Comparison of ENCODE assay signal across 13 mouse cellular contexts in genomic region chr12:80319062-80319461, GRCm38 (mm10). TPM values are rescaled to one million over a fixed set of nuclear protein-coding genes. Genes with fewer than 3 reads are reported as not detected.
A peak's percentile ranks its signal among the peaks of the same experiment; 100 is the strongest.
DNase-seq lines count a peak whose midpoint lies in the region; ATAC-seq and TF ChIP-seq lines count a peak whose summit lies in the region.
"Had no signal": no experiment of that assay in that cellular context is flagged by ENCODE, and none has a peak within 500 bp of the region (broad histone marks: within the 10 kb centered on the region; RNA-seq: fewer than 3 reads in every experiment).

No protein-coding gene starts in this region.

- H3K9me3 ChIP-seq in kidney, embryonic 14.5 days (ENCODE audit: control insufficient read depth, low read length) = no peaks in the 10 kb centered on the region
- H3K9me3 ChIP-seq in kidney, postnatal 0 days (replicated peaks; ENCODE audit: low read length) = no peaks in the 10 kb centered on the region
- H3K9me3 ChIP-seq: forebrain, embryonic 15.5 days; hindbrain, embryonic 12.5 days; midbrain, embryonic 15.5 days had no signal

- no peak overlapping the region for H3K4me3 ChIP-seq in kidney, adult 2 months (ENCODE audit: insufficient read depth, low read depth, low read length)
- no peak overlapping the region for H3K4me3 ChIP-seq in kidney, embryonic 14.5 days (ENCODE audit: low read length)
- no peak overlapping the region for H3K4me3 ChIP-seq in kidney, postnatal 0 days (replicated peaks; ENCODE audit: low read depth, low read length)
- H3K4me3 ChIP-seq: forebrain, embryonic 15.5 days; hindbrain, embryonic 12.5 days; midbrain, embryonic 15.5 days had no signal

- no peaks in the 10 kb centered on the region for H3K36me3 ChIP-seq in kidney, adult 2 months (ENCODE audit: control insufficient read depth, insufficient read depth, low read length)
- H3K36me3 ChIP-seq in kidney, embryonic 14.5 days (ENCODE audit: control insufficient read depth, insufficient read depth, low read length) = no peaks in the 10 kb centered on the region
- no peaks in the 10 kb centered on the region for H3K36me3 ChIP-seq in kidney, postnatal 0 days (ENCODE audit: insufficient read depth, low read length)
- H3K36me3 ChIP-seq: forebrain, embryonic 15.5 days; hindbrain, embryonic 12.5 days; midbrain, embryonic 15.5 days had no signal

- no peak for TF ChIP-seq CTCF in kidney, adult 2 months (conservative IDR thresholded peaks at IDR 0.05; ENCODE audit: insufficient read depth, insufficient read length, low read depth, low read length)
- TF ChIP-seq CTCF in kidney, postnatal 0 days (IDR thresholded peaks at IDR 0.05; ENCODE audit: low read depth) = no peak

- H3K4me2 ChIP-seq in kidney, embryonic 14.5 days (replicated peaks; ENCODE audit: low read depth, low read length) = no peak overlapping the region
- H3K4me2 ChIP-seq in kidney, postnatal 0 days (ENCODE audit: low read length) = no peak overlapping the region
- H3K4me2 ChIP-seq: forebrain, embryonic 15.5 days; hindbrain, embryonic 12.5 days; midbrain, embryonic 15.5 days had no signal

- WGBS in kidney, adult 2 months = 70% methylated on average over 2 of the region's 2 CpGs
- 87% methylated on average over 2 of the region's 2 CpGs for WGBS in kidney, embryonic 14.5 days
- WGBS in kidney, postnatal 0 days = 67% methylated on average over 2 of the region's 2 CpGs

- no peaks in the 10 kb centered on the region for H3K27me3 ChIP-seq in kidney, adult 2 months (replicated peaks; ENCODE audit: control insufficient read depth, insufficient read depth, low read length)
- no peaks in the 10 kb centered on the region for H3K27me3 ChIP-seq in kidney, embryonic 14.5 days (ENCODE audit: control insufficient read depth, insufficient read depth, low read length)
- no peaks in the 10 kb centered on the region for H3K27me3 ChIP-seq in kidney, postnatal 0 days (ENCODE audit: insufficient read depth, low read length)
- H3K27me3 ChIP-seq: CH12.LX; forebrain, embryonic 15.5 days; hindbrain, embryonic 12.5 days; midbrain, embryonic 15.5 days had no signal

- no peak overlapping the region for H3K9ac ChIP-seq in kidney, embryonic 14.5 days (ENCODE audit: low read depth, low read length)
- H3K9ac ChIP-seq in kidney, postnatal 0 days (ENCODE audit: low read depth, low read length) = no peak overlapping the region
- H3K9ac ChIP-seq: forebrain, embryonic 15.5 days; hindbrain, embryonic 12.5 days; midbrain, embryonic 15.5 days had no signal

- ATAC-seq in kidney, embryonic 14.5 days (ENCODE audit: low FRiP score, low TSS enrichment) = no peak
- ATAC-seq in kidney, postnatal 0 days (replicated peaks; ENCODE audit: low FRiP score, low read depth) = no peak
- ATAC-seq in megakaryocyte progenitor cell, adult 5-6 weeks (replicated peaks; ENCODE audit: poor library complexity) = 0 out of 2 replicates have a peak, but pooled peaks have one; percentile 11
- ATAC-seq: forebrain, embryonic 15.5 days; midbrain, embryonic 15.5 days had no signal

- DNase-seq in kidney, adult 2 months = peak; percentile 68
- peak; percentile 54 to 71 for DNase-seq in heart, adult 9 months (ENCODE audit: low spot score in 2 of 2)
- DNase-seq in kidney, postnatal 0 days (ENCODE audit: low spot score) = peak; percentile 39
- DNase-seq in left cerebral cortex, adult 8-10 months (ENCODE audit: low spot score in 2 of 2) = no peak
- no peak for DNase-seq in layer of hippocampus, postnatal 14 days (ENCODE audit: low spot score in 2 of 2)
- DNase-seq in B cell, adult 2 months = no peak
- DNase-seq: cerebellum, postnatal 25 days had no signal

- H3K4me1 ChIP-seq in kidney, adult 2 months (ENCODE audit: control insufficient read depth, insufficient read depth, low read length) = no peaks in the 10 kb centered on the region
- H3K4me1 ChIP-seq in kidney, embryonic 14.5 days (ENCODE audit: control insufficient read depth, insufficient read depth, low read length) = no peaks in the 10 kb centered on the region
- no peaks in the 10 kb centered on the region for H3K4me1 ChIP-seq in kidney, postnatal 0 days (replicated peaks; ENCODE audit: insufficient read depth, low read length)
- H3K4me1 ChIP-seq: forebrain, embryonic 15.5 days; hindbrain, embryonic 12.5 days; midbrain, embryonic 15.5 days had no signal

- TF ChIP-seq POLR2A in kidney, adult 2 months (IDR thresholded peaks at IDR 0.05; ENCODE audit: low read depth, low read length) = no peak

- H3K27ac ChIP-seq in kidney, adult 2 months (ENCODE audit: insufficient read depth, low read depth, low read length) = no peak overlapping the region
- no peak overlapping the region for H3K27ac ChIP-seq in kidney, embryonic 14.5 days (ENCODE audit: low read depth, low read length)
- H3K27ac ChIP-seq in kidney, postnatal 0 days = no peak overlapping the region
- H3K27ac ChIP-seq: forebrain, embryonic 15.5 days; hindbrain, embryonic 12.5 days; midbrain, embryonic 15.5 days had no signal

RNA-seq across cellular contexts. Expression of gene Actn1, which starts 58.9 kb away (rescaled TPM):
- polyA plus RNA-seq in kidney, adult 2 months (2012; rRNA removed) = 31.3 and 32.6 TPM in 2 replicates
- 38.3 and 52.6 TPM in 2 replicates for polyA plus RNA-seq in kidney, embryonic 14.5 days (2014; fragmentation: Nextera tagmentation; extraction: Ambion mirVana)
- 32.5 and 37.1 TPM in 2 replicates for polyA plus RNA-seq in kidney, postnatal 0 days (2015; fragmentation: Nextera tagmentation; extraction: Ambion mirVana)
- 14.8 and 17.2 TPM in 2 replicates for total RNA-seq in megakaryocyte progenitor cell, adult 5-6 weeks (2015)
- 17.8 and 19.4 TPM in 2 replicates for total RNA-seq in megakaryocyte progenitor cell, adult 5-6 weeks (2017)
- total RNA-seq in left cerebral cortex, adult 8-10 months (2022) = 100 to 1,000 TPM in 1 of 4 experiments, 10 to 100 TPM in 3; 92.6 to 101 (median 98.8) TPM
- total RNA-seq in layer of hippocampus, postnatal 14 days (2021) = 10 to 100 TPM; 86.0 to 91.2 TPM

Comparison
In these comparisons a context has a peak if more than half of its experiments do, and no peak if none do; other contexts are left out.
1. DNase-seq: peak in kidney, adult 2 months (single experiment), heart, adult 9 months (2 of 2) and kidney, postnatal 0 days (single experiment); none in left cerebral cortex, adult 8-10 months (0 of 2), layer of hippocampus, postnatal 14 days (0 of 2) and B cell, adult 2 months (0 of 2).
2. RNA of gene Actn1, which starts 58.9 kb away (total RNA-seq): 92.6 to 101 TPM in left cerebral cortex, adult 8-10 months and 86.0 to 91.2 TPM in layer of hippocampus, postnatal 14 days; 14.8 to 19.4 TPM in megakaryocyte progenitor cell, adult 5-6 weeks; every median in the first group is over 4 times any median in the second.